Mouse (Mus musculus) ES-Bruce4 (cell line): ENCODE results near the gene Calhm3.

ENCODE experiments used
- EP300 ChIP-seq: IDR thresholded peaks from 2 replicates; pipeline ENCODE4 v1.6.1; 2011; ENCODE audit warnings: low read depth, low read length; ENCODE audit not compliant: insufficient read depth
- POLR2A ChIP-seq: IDR thresholded peaks from one replicate; pipeline ENCODE4 v1.8.1; 2011; ENCODE audit warnings: low read length; ENCODE audit not compliant: insufficient read depth

- TF ChIP-seq EP300: no peak
- TF ChIP-seq POLR2A: no peak
Measured at GRCm38 (mm10) chr19:47192158-47192557, 34.6 kb upstream of the Calhm3 start.
